Mouse (Mus musculus): Measurements from ENCODE around the gene 2310030G06Rik. TPM values are rescaled to one million over a fixed set of nuclear protein-coding genes. Genes with fewer than 3 reads are reported as not detected.

Gene 2310030G06Rik
- polyA plus RNA-seq (2012; rRNA removed; ENCODE audit: low replicate concordance) = 8.1 and 11.5 TPM in 2 replicates

GRCm38 (mm10) chr9:50746214-50746677, at the start of gene 2310030G06Rik:
Gene 2310030G06Rik, minus strand, starts transcription at chr9:50746536.

GRCm38 (mm10) chr9:50774991-50775612, 28.8 kb upstream of the 2310030G06Rik start, which contains the start of the genes Alg9 and 1110032A03Rik:
Gene Alg9, plus strand, starts transcription at chr9:50775019.
Gene 1110032A03Rik, minus strand, starts transcription at chr9:50775520.

GRCm38 (mm10) chr9:50768107-50769002, 22.0 kb upstream of the 2310030G06Rik start, which contains the start of gene Fdxacb1:
Gene Fdxacb1, plus strand, starts transcription at chr9:50768236.

GRCm38 (mm10) chr9:50752054-50752602, 5.8 kb upstream of the 2310030G06Rik start, which contains the start of gene Hspb2:
Gene Hspb2, minus strand, starts transcription at chr9:50752354.

GRCm38 (mm10) chr9:50751323-50751722, 5.0 kb upstream of the 2310030G06Rik start, which contains the start of gene Cryab:
Gene Cryab, plus strand, starts transcription at chr9:50751325.

GRCm38 (mm10) chr9:50738914-50739870, 7.1 kb downstream of the 2310030G06Rik start, which contains the start of gene Dixdc1:
Gene Dixdc1, minus strand, starts transcription at chr9:50739517.

Other genes with a start within 250 kb of the 2310030G06Rik start
- 11.8 and 14.8 TPM in 2 replicates for gene Pts, start 217.8 kb downstream of the 2310030G06Rik start, polyA plus RNA-seq (2012; rRNA removed; ENCODE audit: low replicate concordance)
- gene Il18, start 191.7 kb downstream of the 2310030G06Rik start, polyA plus RNA-seq (2012; rRNA removed; ENCODE audit: low replicate concordance) = 12.4 and 14.0 TPM in 2 replicates
- gene Bco2, start 191.4 kb downstream of the 2310030G06Rik start, polyA plus RNA-seq (2012; rRNA removed; ENCODE audit: low replicate concordance) = 5.6 and 10.1 TPM in 2 replicates
- not detected in 2 replicates for gene Tex12, start 185.2 kb downstream of the 2310030G06Rik start, polyA plus RNA-seq (2012; rRNA removed; ENCODE audit: low replicate concordance)
- gene Sdhd, start 142.7 kb downstream of the 2310030G06Rik start, polyA plus RNA-seq (2012; rRNA removed; ENCODE audit: low replicate concordance) = 493 and 524 TPM in 2 replicates
- gene Timm8b, start 142.6 kb downstream of the 2310030G06Rik start, polyA plus RNA-seq (2012; rRNA removed; ENCODE audit: low replicate concordance) = 49.7 and 77.5 TPM in 2 replicates
- 0.30 and 0.44 TPM in 2 replicates for gene Pih1d2, start 129.2 kb downstream of the 2310030G06Rik start, polyA plus RNA-seq (2012; rRNA removed; ENCODE audit: low replicate concordance)
- gene Nkapd1, start 129.1 kb downstream of the 2310030G06Rik start, polyA plus RNA-seq (2012; rRNA removed; ENCODE audit: low replicate concordance) = 2.1 and 3.4 TPM in 2 replicates
- gene Dlat, start 86.8 kb downstream of the 2310030G06Rik start, polyA plus RNA-seq (2012; rRNA removed; ENCODE audit: low replicate concordance) = 9.7 and 18.9 TPM in 2 replicates
- 0.30 and 2.1 TPM in 2 replicates for gene Dixdc1, start 7.0 kb downstream of the 2310030G06Rik start, polyA plus RNA-seq (2012; rRNA removed; ENCODE audit: low replicate concordance)
- gene Cryab, start 4.8 kb upstream of the 2310030G06Rik start, polyA plus RNA-seq (2012; rRNA removed; ENCODE audit: low replicate concordance) = 38.3 and 50.6 TPM in 2 replicates
- gene Hspb2, start 5.8 kb upstream of the 2310030G06Rik start, polyA plus RNA-seq (2012; rRNA removed; ENCODE audit: low replicate concordance) = 8.3 and 12.9 TPM in 2 replicates
- gene Fdxacb1, start 21.7 kb upstream of the 2310030G06Rik start, polyA plus RNA-seq (2012; rRNA removed; ENCODE audit: low replicate concordance) = 1.9 and 2.8 TPM in 2 replicates
- 15.5 and 18.9 TPM in 2 replicates for gene Alg9, start 28.5 kb upstream of the 2310030G06Rik start, polyA plus RNA-seq (2012; rRNA removed; ENCODE audit: low replicate concordance)
- gene 1110032A03Rik, start 29.0 kb upstream of the 2310030G06Rik start, polyA plus RNA-seq (2012; rRNA removed; ENCODE audit: low replicate concordance) = 12.4 and 15.5 TPM in 2 replicates
- 1.4 and 1.6 TPM in 2 replicates for gene Ppp2r1b, start 98.8 kb upstream of the 2310030G06Rik start, polyA plus RNA-seq (2012; rRNA removed; ENCODE audit: low replicate concordance)